Mouse (Mus musculus) thymus, postnatal 36 days (tissue): ENCODE measurements around the gene Adamtsl1.

Source experiments
- DNase-seq, 2 experiments: peaks; one replicate each; pipeline ENCODE4 v3.0.0; 2022; ENCODE audit warnings: mixed read lengths in 2 of 2

Gene Adamtsl1

DNA sequence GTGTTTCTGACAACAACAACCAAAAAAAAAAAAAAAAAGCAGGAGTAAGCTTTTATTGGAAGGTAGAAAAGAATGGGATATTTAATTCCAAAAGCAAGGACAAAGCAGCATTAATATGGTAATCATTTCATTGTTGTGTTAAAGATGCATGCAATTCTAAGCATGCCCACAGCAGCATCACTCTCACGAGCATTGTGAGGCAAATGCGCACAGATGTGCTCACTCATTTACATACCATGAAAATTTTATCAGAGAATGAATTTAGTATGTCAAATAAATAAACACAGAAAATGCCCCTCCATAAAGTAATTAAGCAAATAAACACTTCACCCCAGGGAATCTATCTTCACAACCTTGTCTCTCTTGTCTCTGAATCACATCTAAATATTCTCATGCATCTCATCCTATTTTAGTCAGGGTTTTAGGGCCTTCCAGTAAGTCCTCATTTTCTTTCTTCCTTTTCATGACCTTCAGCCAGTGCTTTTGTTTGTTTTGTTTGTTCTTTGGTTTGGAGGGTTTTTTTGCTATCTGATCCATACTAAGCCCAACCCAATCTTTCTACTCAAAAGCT lies 728.0 kb downstream of the Adamtsl1 start:
- no peak for DNase-seq

DNA sequence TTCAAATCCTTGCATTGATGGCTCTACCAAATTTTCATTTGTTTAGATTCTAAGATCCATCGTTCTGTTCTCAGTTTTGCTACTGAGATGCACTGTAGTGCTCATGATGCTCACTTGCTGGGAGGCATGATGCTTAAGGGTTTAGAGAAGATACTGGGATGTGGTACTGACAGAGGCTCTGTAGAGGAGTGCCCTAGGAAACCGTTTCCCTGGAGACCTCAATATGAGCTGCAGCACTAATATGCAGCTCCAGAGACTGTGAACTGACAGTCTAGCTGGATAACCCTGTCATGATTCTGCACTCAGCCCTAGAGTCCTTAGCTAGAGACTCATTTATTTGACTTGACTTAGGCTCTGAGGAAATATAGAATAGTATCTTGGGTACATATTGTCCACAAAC lies 756.1 kb downstream of the Adamtsl1 start:
- no peak for DNase-seq

DNA sequence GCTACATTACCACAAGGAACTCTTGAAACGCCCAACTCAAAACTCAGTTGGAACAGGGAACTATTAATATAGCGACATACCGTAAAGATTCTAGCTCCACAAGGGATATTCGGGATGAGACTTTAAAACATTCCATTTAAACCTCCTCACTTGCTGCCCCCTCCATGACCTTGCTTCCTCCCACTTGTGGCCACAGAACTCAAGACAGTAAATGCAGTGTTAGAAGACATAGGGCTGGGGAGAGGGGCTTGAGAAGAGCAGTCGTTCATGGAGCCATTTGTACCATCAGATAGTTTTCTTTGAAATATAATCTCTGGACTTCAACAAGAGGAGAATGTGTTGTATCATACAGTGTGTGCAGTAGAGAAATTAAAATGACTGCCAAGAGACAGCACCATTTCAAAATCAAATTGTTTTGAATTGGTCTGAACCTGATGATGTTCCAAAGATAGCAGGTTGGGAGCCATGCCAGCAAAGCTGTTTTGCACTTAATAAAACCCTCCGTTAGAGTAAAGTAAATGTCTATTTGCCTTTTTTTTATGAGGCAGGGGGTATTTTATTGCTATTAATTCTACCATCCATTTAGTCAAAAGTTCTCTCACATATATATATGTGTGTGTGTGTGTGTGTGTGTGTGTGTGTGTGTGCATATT lies 759.9 kb downstream of the Adamtsl1 start:
- no peak for DNase-seq

DNA sequence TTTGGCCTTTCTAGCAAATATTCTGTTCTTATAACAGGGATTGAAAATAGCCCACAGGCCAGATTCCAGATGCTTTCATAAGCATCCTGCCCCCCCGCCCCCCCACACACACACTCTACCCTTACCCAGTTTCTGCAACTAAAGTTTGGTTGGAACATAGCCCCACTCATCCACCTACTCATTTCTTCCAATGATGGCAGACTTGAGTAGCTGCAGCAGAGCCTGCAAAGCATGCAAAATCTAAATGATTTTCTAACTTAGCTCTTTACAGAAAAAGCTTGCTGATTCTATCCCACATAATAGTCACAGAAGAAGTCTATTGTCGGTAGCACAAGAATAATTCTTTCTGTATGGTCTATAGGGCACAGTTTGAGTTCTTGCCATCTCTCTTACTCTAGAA lies 760.7 kb downstream of the Adamtsl1 start:
- no peak for DNase-seq

DNA sequence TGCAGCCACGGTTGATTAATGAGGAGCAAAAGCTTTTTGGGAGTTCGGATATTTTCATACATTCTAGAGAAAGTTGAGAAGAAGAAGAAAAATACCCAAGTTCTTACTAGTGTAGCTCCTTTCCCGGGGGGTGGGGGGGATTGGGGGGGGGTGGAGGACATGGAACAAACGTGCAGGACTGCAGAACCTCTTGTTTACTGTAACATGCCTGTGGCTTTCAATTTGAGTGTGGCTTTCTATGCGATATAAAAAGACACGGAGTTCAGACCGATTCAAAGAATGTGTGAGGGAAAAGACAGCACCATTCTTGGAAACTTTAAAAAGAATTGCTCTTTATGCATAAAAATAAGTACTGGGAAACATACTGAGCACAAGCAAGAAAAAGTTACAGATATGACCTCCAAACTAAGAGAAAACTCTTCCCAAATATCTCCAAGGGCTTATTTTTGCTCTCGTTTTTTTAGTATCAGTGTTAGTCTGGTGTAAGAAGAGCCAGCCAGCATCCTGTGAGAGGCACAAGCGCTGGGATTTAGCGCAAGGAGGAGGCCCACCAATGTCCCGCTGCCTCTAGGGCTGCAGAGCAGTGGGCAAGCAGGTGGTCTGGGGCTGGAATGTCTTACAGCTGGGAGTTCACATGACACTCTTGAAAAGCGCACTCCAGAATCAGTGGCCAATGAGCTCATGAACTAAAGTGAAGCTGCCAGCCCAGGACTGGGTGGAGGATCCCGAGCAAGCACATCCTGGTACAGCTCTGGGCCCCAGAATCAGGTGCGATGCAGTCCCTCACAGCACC lies 762.2 kb downstream of the Adamtsl1 start:
- no peak for DNase-seq

DNA sequence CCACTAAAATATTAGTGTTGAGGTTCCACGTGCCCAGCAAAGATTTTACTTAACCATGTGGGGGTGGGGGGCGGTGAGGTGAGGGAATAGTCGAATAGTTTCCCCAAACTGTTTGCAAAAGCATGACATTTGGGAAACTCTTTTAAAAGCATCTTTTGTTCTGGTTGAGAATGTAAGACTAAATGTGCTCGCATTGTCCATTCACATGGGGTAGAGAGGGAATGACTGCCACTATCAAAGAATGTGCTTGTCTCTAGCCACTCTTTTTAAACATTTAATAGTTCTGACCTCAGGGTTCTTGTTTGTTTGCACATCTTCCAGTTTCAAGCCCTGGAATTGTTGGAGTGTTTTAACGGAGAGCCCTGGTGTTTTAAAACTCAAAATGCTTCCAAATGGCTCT lies 764.6 kb downstream of the Adamtsl1 start:
- no peak for DNase-seq

DNA sequence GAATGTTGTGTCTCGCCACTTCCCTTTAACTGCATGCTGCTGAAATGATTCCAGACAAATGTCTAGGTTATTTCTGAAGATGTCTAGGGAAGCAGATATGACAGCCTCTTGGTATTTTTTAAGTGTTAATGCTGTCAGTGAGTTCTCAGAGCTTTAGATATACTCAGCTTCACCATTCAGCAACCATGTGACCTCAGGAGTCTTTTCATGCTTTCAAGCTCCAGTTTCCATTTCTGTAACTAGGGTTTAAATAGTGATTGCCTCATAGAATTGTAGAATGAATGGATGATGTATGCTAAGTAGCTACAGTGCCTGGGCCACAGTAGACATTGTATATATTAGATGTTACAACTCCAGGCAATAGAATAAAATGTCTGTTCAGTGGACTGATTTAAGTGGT lies 772.6 kb downstream of the Adamtsl1 start:
- DNase-seq = no peak

DNA sequence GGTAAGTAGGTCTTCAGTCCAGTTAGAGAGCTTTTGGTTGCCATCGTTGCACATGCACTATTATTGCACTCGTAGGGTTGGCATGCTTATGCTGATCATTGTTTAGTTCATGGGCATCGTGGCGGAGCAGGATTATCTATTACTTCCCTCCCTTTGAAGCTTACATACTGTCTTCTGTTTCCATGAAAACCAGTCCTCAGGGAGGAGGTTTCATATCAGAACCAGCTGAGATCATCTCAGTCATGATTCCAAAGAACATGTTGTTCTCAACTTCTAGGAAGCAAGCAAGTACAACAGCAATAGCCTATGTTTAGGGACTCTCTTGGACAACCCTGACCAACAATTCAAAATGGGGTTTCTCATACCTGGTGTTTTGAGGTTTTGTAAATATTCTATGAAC lies 774.3 kb downstream of the Adamtsl1 start:
- no peak for DNase-seq

DNA sequence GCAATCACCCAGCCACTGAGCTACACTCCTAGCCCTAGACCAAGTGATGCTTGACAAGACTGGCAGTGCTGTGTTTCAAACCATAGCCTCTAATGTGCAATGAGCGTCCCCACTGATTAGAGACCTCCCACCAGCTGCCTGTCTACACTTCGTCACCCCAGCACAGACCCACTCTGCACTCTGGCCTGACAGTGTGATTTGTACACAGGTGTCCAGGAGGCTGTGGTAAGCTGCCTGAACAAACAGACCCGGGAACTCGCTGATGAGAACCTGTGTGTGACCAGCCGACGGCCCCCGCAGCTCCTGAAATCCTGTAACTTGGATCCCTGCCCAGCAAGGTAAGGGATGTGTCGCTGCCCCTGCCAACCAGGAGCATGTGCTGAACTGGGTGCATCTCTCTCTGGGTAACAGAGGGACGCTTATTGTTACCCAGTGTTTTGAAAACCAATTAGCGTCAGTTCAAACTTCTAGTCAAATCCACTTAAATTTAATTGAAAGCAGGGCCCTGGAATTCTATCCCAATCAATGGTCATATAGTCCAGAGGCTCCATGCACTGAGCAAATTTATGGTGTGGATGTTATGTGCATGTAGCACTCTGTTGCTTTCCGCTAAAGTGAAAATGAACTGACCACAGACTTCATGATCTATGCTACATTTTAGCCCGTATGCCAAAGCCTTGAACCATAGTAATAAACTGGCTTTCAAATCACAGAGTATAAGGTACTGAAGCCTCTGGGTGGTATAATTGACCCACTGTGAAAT lies 775.7 kb downstream of the Adamtsl1 start:
- no peak for DNase-seq

DNA sequence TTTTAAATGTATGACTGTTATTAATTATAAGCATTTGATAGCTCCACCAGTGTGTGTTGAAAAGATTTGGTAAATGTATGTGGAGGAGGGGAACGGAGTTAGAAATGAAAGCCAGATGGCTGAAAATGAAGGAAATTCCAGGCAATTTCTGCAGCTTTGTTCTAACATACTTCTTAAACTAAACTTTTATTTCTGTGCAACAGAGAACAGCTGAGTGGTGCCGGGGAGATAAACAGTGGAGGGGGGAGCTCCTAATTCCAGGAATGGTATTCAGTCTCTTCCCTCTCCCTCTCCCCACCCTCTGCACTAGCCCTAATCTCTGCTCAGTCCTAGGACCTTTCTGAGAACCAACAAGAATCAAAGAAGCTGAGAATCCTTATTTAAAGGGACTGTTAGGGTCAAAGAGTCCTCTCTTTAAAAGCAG lies 780.9 kb downstream of the Adamtsl1 start:
- no peak for DNase-seq

DNA sequence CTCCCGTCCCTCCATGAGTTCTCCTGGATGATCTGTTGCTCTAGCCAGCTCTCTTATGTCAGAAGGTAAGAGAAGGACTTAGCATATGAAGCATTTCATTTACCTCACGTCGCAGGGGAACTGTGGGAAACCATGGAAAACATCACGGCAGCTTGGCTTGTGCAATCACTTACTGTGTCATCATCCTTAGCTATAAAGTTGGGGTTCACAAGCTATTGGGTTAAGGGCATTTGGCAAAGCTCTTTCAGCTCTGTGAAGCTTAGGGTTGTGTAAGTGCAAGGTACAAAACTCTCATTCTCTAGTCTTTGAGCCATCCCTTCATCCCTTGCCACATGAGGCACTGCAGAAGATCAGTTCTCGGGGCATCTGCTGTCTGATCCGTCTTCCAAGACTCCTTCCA lies 787.5 kb downstream of the Adamtsl1 start:
- no peak for DNase-seq

DNA sequence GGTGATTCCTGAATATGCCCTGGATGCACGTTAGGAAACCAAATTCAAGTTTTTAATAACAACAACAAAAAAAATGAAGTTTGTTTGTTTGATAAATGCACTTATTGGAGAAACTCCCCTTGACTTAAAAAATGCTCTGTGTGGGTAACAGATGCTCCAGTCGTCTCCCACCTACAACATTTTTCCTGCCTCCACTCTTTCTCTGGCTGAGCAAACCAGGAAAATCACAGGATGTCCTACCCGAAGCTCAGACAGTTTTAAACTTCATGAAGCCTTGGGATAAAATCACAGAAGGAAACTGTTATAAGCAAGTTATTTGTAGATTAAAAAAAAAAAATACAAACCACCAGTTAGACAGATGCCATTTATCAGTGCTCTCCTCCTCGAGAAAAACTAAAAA lies 788.1 kb downstream of the Adamtsl1 start:
- DNase-seq = no peak

DNA sequence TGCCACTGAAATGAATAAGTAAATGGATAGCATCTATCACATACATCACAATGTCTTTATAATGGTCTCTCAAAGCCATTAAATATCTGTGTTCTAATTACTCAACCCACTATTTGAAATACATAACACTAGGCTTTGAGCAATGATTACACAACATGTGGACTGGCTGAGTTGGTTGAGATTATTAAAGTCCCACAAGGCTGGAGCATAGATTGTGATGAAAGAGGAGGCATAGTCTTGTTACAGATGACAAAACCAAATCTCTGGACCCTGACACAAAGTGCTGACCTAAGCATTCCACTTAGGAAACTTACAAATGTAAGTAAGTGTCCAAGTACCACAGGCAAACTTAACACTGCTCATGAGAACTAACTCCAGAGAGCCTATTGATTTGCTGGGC lies 792.8 kb downstream of the Adamtsl1 start:
- no peak for DNase-seq

DNA sequence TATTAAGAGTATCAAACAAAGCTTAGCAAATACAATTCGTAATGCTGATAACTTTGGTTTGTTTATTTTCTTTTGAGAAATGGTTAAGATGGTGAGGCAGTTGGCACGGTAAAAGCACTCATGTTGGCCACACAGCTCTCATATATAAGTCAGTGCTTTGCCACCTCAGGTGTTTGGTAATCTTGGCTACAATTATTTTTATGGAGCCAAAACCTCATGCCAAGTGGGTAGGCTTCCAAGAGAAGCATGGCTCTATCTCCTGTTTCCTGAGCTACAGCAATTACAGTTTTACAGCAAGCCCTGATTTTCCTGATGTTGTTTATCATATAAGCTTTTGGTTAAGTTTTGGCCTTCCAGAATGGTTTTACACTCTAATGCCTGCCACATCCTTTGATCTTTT lies 795.2 kb downstream of the Adamtsl1 start:
- DNase-seq = no peak

DNA sequence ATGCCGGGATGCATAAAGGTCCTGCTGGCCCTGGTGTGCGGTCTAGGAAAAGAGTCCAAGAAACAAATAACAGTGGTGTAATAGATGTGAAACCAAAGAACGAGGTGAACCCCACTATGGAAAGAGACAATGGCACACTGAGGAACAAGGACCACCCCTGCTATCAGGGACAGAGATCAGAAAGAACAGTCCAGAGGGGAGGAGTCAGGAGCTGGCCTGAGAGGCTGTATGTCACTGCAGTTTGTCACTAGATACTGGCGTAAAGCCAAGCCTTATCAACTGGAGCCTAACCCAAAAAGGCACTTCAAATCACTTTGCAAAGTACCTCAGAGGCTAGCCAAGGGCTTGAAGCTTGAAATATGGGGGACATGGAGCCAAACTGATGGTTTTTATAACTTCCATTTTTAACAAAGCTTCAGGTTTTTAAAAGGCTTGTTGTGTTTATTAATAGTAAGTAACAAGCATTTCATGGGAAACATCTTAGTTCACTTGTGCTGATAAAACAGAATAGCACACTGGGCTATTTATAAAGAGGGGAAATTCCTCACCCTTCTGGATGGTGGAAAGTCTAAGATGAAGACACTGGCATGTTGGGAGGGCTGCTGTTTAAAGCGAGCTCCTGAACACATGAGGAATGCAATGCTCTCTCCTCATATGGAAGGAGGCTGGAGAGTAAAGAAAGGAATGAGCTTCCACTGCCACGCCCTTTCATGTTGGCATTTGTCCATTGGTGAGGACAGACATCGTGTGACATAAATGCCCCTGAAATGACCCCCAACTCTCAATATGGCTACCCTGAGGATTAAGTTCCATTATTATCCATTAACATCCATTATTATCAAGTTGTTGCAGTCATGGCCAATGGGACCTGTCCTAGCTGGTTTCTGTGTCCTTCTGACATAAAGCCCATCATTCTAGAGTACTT lies 797.1 kb downstream of the Adamtsl1 start:
- no peak for DNase-seq

DNA sequence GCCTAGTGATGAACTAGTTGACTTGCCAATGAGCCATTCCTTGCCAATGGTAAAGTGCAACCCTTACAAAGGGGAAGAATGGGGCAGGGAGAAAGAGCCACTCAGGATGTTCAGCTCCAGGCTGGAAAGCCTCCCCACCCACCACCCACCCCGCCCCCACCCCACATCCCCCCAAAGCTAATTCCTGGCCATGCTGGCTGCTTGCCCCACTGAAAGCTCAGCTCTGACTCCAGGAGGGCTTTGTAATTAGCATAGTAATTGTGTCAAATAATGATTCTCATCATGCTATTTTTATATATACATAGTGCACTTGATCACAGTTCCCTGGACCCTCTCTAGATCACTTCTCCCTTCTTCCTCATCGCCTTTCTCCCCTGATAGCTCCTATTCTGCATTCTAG lies 798.4 kb downstream of the Adamtsl1 start:
- DNase-seq = no peak

DNA sequence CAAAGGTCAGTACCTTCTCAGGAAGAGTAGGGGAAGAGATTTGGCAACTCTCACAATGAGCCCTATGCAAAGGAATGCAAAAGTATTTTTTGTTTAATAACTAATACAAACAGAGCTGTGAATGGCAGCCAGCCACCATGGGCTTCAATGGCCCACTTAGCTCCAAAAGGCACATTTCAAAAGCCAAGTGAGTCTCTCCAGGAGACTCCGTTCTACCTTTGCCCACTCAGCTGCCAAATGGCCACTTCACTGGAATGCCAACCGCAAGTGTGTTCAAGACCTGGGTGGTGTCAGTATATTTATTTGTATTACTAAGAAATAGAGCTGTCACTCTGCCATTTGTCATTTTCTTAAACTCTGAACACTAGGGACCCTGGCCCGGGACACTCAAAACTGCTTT lies 800.5 kb downstream of the Adamtsl1 start:
- no peak for DNase-seq

DNA sequence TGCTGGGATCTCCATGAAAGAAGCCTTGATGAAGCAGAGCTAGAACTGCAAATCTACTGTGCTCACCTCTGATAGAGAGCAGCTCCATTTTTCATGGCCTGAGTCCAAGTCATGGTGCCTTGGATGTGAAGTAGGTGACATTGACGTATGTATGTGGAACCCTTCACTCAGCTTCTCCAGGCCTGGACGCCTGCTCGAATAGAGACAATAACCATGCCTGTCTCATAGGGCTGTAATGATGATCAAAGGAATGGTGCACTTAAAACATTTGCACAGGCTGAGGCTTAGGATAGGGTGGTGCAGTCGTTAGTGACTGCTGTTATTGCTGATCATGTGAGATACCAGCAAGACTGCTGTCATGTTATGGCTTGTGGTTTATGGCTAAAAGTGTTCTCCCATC lies 801.1 kb downstream of the Adamtsl1 start:
- DNase-seq = no peak

DNA sequence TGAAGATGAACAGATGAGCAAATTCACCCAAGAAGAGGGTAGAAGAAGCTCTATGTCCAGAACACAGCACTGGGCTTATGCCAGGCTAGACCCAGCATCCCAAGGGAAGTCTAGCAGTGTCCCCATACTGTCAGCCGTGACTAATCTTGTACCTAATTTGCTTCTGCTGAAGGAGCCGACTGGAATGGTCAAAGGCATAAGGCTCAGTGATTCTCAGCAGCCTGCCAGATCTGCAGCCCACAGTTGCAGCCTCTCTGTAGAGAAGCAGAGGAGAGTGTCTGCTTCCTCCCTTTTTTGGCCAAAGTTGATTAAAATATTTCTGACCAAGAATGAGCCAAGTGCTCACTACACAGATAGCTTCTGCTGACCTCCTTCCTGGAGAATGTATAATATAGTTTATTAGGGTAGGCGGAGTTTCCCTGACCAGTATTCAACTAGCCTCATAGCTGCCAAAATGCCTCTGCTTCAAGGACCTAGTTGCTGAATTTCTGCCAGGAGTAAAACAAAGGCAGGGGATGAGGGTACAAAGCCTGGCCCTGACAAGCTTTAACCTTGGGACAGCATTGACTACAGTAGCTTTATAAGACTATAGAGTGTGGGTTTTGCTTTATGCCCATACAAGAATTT lies 804.1 kb downstream of the Adamtsl1 start:
- no peak for DNase-seq

DNA sequence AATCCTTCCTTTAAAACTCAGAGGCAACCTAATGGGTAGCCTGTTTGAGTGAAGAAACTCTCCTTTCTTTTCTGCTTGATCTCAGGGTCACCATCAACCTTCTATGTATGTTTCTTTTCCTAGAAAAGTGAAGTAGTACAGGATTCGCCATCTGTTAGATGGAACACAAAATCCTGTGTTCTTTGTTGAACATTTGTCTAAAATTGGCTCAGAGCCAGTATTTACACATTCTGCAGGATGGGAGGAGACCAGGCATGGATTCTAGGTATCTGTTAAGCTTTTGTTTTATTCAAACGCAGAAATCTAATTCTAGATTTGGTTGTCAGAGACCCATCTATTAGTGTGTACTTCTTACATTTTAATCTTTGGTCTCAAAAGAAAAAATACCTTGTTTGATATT lies 811.4 kb downstream of the Adamtsl1 start:
- no peak for DNase-seq

DNA sequence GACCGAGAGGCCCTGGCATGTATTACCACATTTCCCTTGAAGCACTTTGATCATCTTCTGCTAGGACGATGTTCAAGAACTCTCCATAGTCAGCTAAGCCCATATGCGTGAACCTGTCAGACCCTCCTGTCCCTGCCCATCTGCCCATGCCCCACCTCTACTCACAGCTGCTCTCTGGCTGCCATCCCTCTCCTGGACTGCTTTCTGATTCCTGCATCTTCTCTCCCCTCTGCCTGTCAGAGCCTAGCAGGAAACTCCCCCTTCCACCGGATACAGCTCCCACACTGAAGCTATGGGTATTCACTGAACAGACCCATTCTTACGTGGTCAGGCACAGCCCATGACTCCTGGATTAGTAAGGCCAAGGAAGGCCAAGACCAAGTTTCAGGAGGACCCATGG lies 812.0 kb downstream of the Adamtsl1 start:
- DNase-seq = no peak

DNA sequence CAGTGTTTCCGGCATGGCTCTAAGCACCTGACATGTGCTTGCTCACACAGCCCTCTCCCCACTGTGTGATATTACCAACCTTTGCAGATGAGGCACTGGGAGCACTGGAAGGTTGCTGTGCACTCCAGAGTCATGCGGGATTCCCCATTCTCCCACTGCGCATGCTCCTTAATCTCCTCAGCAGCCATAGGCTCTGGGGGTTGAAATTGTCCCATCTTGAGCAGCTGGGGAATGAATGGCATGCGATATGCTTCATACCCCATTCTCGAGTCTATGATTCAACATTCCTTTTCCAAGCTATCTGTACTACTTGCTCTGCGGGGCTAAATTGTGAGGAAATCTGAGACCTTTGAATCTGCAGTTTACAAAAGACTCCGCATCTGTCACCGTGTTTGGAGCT lies 812.7 kb downstream of the Adamtsl1 start:
- no peak for DNase-seq
